Mouse (Mus musculus) intestine, embryonic 16.5 days (tissue): ENCODE data around the gene Gm49661. TPM values are rescaled to one million over a fixed set of nuclear protein-coding genes. Genes with fewer than 3 reads are reported as not detected.
A peak's percentile ranks its signal among the peaks of the same experiment; 100 is the strongest.

Source experiments
- ATAC-seq: fragments of 200-750 bp; cut with Nextera tagmentation; 2 replicates; pipeline ENCODE4 v1.8.0; 2017; ENCODE audit warnings: moderate TSS enrichment, moderate library complexity
- H3K27ac ChIP-seq: fragments of 300-500 bp; sonication (generic); 2 replicates; pipeline ENCODE4 v1.5.1; 2014; ENCODE audit warnings: mild to moderate bottlenecking, low read length
- H3K27me3 ChIP-seq: fragments of 300-500 bp; sonication (generic); replicated peaks from 2 replicates; pipeline ENCODE4 v1.6.1; 2014; ENCODE audit warnings: low read length, control low read depth, mixed read lengths; ENCODE audit not compliant: control insufficient read depth, insufficient read depth
- H3K36me3 ChIP-seq: fragments of 300-500 bp; sonication (generic); 2 replicates; pipeline ENCODE4 v1.6.1; 2014; ENCODE audit warnings: low read length, control low read depth; ENCODE audit not compliant: control insufficient read depth, insufficient read depth
- H3K4me1 ChIP-seq: fragments of 300-500 bp; sonication (generic); 2 replicates; pipeline ENCODE4 v1.6.1; 2014; ENCODE audit warnings: low read length, control low read depth, mixed read lengths; ENCODE audit not compliant: control insufficient read depth, insufficient read depth
- H3K4me2 ChIP-seq: fragments of 300-500 bp; sonication (generic); 2 replicates; pipeline ENCODE4 v1.6.1; 2014; ENCODE audit warnings: low read depth, low read length, control low read depth
- H3K4me3 ChIP-seq: fragments of 300-500 bp; sonication (generic); 2 replicates; pipeline ENCODE4 v1.5.1; 2014; ENCODE audit warnings: mild to moderate bottlenecking, low read length
- H3K9ac ChIP-seq: fragments of 300-500 bp; sonication (generic); 2 replicates; pipeline ENCODE4 v1.6.1; 2014; ENCODE audit warnings: low read depth, low read length
- H3K9me3 ChIP-seq: fragments of 300-500 bp; sonication (generic); 2 replicates; pipeline ENCODE4 v1.6.1; 2016; ENCODE audit warnings: low read length, control low read depth; ENCODE audit not compliant: control insufficient read depth
- WGBS: fragments of 180-500 bp; shearing (Covaris S2); extraction: QIAGEN DNeasy Blood & Tissue Kit; methylation state at CpG from one replicate; pipeline ENCODE4 v1.1.7; 2014; 5-methylcytosine and 5-hydroxymethylcytosine counted together
- polyA plus RNA-seq: library from polyadenylated mRNA; unstranded; fragments of >200 nt; fragmentation: Nextera tagmentation; extraction: Ambion mirVana; gene quantifications from 2 replicates; pipeline ENCODE4 v1.2.1, GENCODE M21; 2015

The Gm49661 gene
- polyA plus RNA-seq, 1 experiment from 2014 or later, result not detected

GRCm38 (mm10) chr8:84959811-84960210 lies 9.4 kb downstream of the Gm49661 start:
- WGBS, result 91% methylated on average over 7 of the region's 7 CpGs
- Histone ChIP-seq H3K27me3 (no peaks in the 10 kb centered on the region), H3K9me3 (no peaks in the 10 kb centered on the region), H3K4me3 (no peak overlapping the region), H3K27ac (no peak overlapping the region), H3K4me1 (peaks cover 1% of the 10 kb centered on the region), H3K4me2 (no peak overlapping the region), H3K36me3 (peaks cover 4% of the 10 kb centered on the region; the same call in 1 of the 2 replicates), H3K9ac (no peak overlapping the region)
- no peak for ATAC-seq

GRCm38 (mm10) chr8:84956768-84957167 lies 12.5 kb downstream of the Gm49661 start:
- Histone ChIP-seq H3K4me2 (no peak overlapping the region), H3K27me3 (no peaks in the 10 kb centered on the region; the same call in 1 of the 2 replicates), H3K36me3 (peaks cover 2% of the 10 kb centered on the region; the same call in 1 of the 2 replicates), H3K4me3 (no peak overlapping the region), H3K9ac (no peak overlapping the region), H3K9me3 (no peaks in the 10 kb centered on the region), H3K27ac (no peak overlapping the region), H3K4me1 (no peaks in the 10 kb centered on the region)
- 48% methylated on average over 2 of the region's 2 CpGs for WGBS
- ATAC-seq, result no peak

DNA sequence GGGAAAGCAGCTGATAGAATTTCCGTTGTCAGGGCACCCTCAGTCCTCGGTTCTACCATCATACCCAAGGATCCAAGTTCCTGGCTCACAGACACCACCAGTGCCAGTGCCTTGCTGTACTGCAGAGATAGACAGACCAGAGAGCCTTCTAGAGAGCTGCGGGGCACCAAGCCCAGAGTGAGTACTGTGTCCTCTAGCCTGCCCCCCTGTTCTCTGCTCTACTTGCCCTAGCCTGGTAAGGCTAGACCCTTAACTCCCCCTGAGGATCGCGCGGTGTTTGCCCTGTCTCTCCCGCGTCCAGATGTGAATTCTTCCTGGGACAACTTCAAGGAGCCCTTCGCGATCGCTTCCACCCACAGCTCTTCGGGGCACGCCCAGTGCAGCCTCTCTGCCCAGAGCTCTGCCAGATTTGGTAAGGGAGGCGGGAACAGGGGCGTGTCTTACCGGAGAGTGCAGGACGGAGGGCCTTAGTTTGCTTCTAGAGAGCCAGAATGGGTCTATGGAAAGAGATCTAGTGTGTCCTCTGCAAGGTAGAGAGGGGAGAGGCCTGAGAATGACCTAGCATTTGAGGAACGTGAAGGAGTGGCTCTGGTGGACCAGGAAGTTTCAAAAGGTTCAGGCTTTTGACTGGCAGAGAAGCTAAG lies 16.5 kb downstream of the Gm49661 start:
- no peaks in the 10 kb centered on the region for H3K4me1 ChIP-seq
- peaks cover 11% of the 10 kb centered on the region; the same call in 1 of the 2 replicates for H3K27me3 ChIP-seq
- peak; percentile 75 for ATAC-seq
- H3K27ac ChIP-seq, result no peak overlapping the region
- H3K9ac ChIP-seq, result no peak overlapping the region
- H3K4me3 ChIP-seq, result 0 out of 2 replicates have a peak overlapping the region, but pooled peaks have one; percentile 11
- no peaks in the 10 kb centered on the region for H3K9me3 ChIP-seq
- WGBS, result 7% methylated on average over 18 of the region's 18 CpGs
- H3K4me2 ChIP-seq, result peak overlapping the region; percentile 37
- no peaks in the 10 kb centered on the region; the same call in 1 of the 2 replicates for H3K36me3 ChIP-seq

DNA sequence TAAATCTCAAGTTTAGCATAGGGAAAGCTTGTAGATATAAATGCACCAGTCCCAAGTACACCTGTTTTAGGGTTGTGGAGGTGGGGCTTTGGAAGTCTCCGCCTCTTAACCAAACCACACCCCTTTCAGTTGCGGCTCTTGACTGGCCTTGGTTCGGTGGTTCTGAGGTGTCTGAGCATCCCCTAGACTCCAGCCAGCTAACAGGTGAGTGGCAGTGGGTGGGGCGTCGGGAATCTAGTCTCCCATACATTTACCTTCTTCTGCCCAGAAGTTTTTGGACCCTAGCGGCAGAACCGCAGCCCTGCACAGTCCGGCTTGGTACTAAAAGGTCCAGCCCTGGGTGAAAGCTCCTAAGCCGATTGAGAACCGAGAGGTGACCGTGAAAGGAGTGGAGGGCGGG lies 19.5 kb downstream of the Gm49661 start:
- no peak overlapping the region for H3K4me3 ChIP-seq
- no peaks in the 10 kb centered on the region for H3K9me3 ChIP-seq
- no peak overlapping the region for H3K9ac ChIP-seq
- no peak for ATAC-seq
- WGBS, result 26% methylated on average over 12 of the region's 12 CpGs
- no peak overlapping the region for H3K4me2 ChIP-seq
- no peaks in the 10 kb centered on the region for H3K36me3 ChIP-seq
- H3K27me3 ChIP-seq, result peaks cover 36% of the 10 kb centered on the region
- H3K27ac ChIP-seq, result no peak overlapping the region
- peaks cover 9% of the 10 kb centered on the region for H3K4me1 ChIP-seq

DNA sequence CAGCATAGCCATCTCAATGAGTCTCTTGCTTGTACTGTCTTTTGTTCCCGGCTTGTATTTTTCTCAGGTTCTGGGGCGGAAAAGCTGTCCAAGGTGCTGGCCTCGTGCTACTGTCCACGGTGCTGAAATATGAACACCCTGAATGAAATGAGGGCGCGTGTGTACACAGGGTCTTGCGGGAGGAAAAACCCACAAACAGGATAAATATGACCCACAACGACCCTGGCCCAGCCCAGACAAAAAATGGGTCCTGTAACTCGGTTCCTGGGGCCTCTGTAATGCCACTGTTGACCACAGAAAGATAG lies 22.0 kb downstream of the Gm49661 start:
- Histone ChIP-seq H3K9me3 (no peaks in the 10 kb centered on the region), H3K9ac (no peak overlapping the region), H3K4me2 (no peak overlapping the region), H3K36me3 (no peaks in the 10 kb centered on the region), H3K27ac (no peak overlapping the region), H3K27me3 (peaks cover 52% of the 10 kb centered on the region), H3K4me1 (peaks cover 13% of the 10 kb centered on the region), H3K4me3 (no peak overlapping the region)
- peak; percentile 38; the same call in 1 of the 2 replicates for ATAC-seq
- WGBS, result 13% methylated on average over 9 of the region's 9 CpGs

DNA sequence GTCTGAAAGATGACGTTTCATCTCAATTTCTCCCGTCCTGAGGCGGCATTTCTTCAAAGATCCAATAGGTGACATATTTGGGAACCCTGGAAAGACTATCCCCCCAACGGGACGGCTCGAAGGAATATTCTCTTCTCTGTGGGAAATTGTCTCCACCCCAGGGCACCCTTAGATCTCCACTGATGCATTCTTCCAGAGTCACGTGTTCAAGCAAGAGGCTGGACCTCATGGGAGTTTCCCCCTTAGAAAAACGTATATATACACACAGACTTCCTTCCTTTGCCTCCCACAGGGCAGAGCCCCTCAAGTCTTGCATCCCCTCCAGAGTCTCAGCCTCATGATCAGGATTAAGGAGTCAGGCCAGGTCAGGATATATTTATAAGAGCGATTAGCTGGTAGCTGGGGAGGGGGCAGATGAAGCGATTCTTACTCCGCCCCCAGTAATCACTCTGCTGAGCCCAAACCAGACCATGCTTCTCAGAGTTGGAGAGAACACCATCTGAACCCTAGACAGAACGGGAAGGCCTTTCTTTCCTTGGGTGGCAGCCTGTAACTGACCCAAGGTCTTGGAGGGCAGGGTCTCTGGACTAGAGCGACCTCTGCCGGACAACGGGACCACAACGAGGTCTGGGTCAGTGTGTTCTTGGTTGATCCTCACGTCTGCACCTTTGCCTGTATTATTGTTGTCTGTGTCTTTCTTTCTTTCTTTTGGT lies 22.5 kb downstream of the Gm49661 start, which contains the start of gene Rtbdn:
Gene Rtbdn (plus strand): TSS at position 464 of the 713 bp plus-strand sequence.
- Histone ChIP-seq H3K9me3 (no peaks in the 10 kb centered on the region), H3K9ac (no peak within 1 kb of the TSS; the same call in 1 of the 2 replicates)
- 12% methylated on average over 17 of the region's 17 CpGs for WGBS

GRCm38 (mm10) chr8:84945633-84946527 lies 23.4 kb downstream of the Gm49661 start:
- ATAC-seq, result peak; percentile 48; the same call in 1 of the 2 replicates
- peaks cover 51% of the 10 kb centered on the region for H3K27me3 ChIP-seq
- WGBS, result under 1% methylated on average over 32 of the region's 67 CpGs
- H3K36me3 ChIP-seq, result no peaks in the 10 kb centered on the region
- H3K27ac ChIP-seq, result no peak overlapping the region
- H3K4me3 ChIP-seq, result peak overlapping the region; percentile 43
- H3K9me3 ChIP-seq, result no peaks in the 10 kb centered on the region
- no peak overlapping the region; the same call in 1 of the 2 replicates for H3K9ac ChIP-seq
- H3K4me2 ChIP-seq, result peak overlapping the region; percentile 73
- peaks cover 13% of the 10 kb centered on the region for H3K4me1 ChIP-seq

More for the DNA sequence above, 22.5 kb downstream of the Gm49661 start, which contains the start of gene Rtbdn:
- Histone ChIP-seq H3K4me2 (peak within 1 kb of the TSS; percentile 73), H3K36me3 (no peaks in the 10 kb centered on the region), H3K4me3 (peak within 1 kb of the TSS; percentile 43), H3K27ac (no peak within 1 kb of the TSS), H3K4me1 (peaks cover 13% of the 10 kb centered on the region), H3K27me3 (peaks cover 52% of the 10 kb centered on the region)
- 0 out of 2 replicates have a peak, but pooled peaks have one; percentile 13 for ATAC-seq

DNA sequence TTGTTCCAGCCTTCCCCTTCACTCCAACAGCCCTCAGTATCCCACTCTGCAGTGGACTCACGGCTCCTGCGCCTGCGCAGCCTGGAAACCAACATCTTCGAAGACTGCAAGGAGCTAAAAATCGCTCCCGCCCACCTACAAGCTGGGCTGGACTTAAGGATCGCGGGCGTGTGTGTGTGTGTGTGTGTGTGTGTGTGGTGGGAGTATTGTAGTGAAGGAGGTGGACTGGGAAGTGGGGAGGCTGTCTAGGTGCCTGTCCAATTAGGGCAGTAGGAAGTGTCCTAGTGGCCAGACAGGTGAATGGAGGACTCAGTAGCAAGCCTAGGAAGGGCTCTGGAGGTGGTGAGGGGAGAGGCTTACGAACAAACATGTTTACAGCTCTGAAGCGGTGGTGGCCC lies 24.0 kb downstream of the Gm49661 start:
- peak overlapping the region; percentile 43 for H3K4me3 ChIP-seq
- no peaks in the 10 kb centered on the region for H3K9me3 ChIP-seq
- no peak overlapping the region for H3K27ac ChIP-seq
- no peak; the same call in 1 of the 2 replicates for ATAC-seq
- WGBS, result 6% methylated on average over 11 of the region's 11 CpGs
- H3K4me1 ChIP-seq, result peaks cover 13% of the 10 kb centered on the region
- no peak overlapping the region for H3K9ac ChIP-seq
- H3K27me3 ChIP-seq, result peaks cover 48% of the 10 kb centered on the region
- no peaks in the 10 kb centered on the region for H3K36me3 ChIP-seq
- H3K4me2 ChIP-seq, result no peak overlapping the region; the same call in 1 of the 2 replicates
